Mouse (Mus musculus) kidney, embryonic 15.5 days (tissue): Measurements from ENCODE around the gene Phka1. TPM values are rescaled to one million over a fixed set of nuclear protein-coding genes. Genes with fewer than 3 reads are reported as not detected.

ENCODE experiments used
- polyA plus RNA-seq: library from polyadenylated mRNA; unstranded; fragments of >200 nt; fragmentation: Nextera tagmentation; extraction: Ambion mirVana; gene quantifications from 2 replicates; pipeline ENCODE4 v1.2.1, GENCODE M21; 2015

The Phka1 gene
- polyA plus RNA-seq, 1 experiment from 2014 or later: 8.1 TPM

Other genes starting within 250 kb of the Phka1 start
- 9.1 and 9.6 TPM in 2 replicates for gene Hdac8, start 138.9 kb downstream of the Phka1 start, polyA plus RNA-seq
- gene Gm3880, start 42.7 kb upstream of the Phka1 start, polyA plus RNA-seq: not detected in 2 replicates
- not detected in 2 replicates for gene Gm9112, start 63.4 kb upstream of the Phka1 start, polyA plus RNA-seq
- not detected in 2 replicates for gene Dmrtc1b, start 63.6 kb upstream of the Phka1 start, polyA plus RNA-seq
- not detected in 2 replicates for gene Dmrtc1c1, start 158.7 kb upstream of the Phka1 start, polyA plus RNA-seq
- gene Dmrtc1c2, start 210.4 kb upstream of the Phka1 start, polyA plus RNA-seq: not detected in 2 replicates
- gene 1700031F05Rik, start 223.7 kb upstream of the Phka1 start, polyA plus RNA-seq: not detected in 2 replicates